Mouse (Mus musculus) small intestine, adult 10 weeks (tissue): Measurements from ENCODE around the gene Dph7. TPM values are rescaled to one million over a fixed set of nuclear protein-coding genes. Genes with fewer than 3 reads are reported as not detected.

ENCODE experiments used
- polyA plus RNA-seq: library from polyadenylated mRNA; stranded (reverse); fragments of 350-450 nt; fragmentation: Illumina TruSeq; extraction: RNeasy Lipid Tissue Mini Kit (QIAGEN cat#74804); gene quantifications from one replicate; pipeline ENCODE4 v1.2.3, GENCODE M21; 2014; ENCODE audit warnings: low replicate concordance

Gene Dph7
- 1.4 TPM for polyA plus RNA-seq

DNA sequence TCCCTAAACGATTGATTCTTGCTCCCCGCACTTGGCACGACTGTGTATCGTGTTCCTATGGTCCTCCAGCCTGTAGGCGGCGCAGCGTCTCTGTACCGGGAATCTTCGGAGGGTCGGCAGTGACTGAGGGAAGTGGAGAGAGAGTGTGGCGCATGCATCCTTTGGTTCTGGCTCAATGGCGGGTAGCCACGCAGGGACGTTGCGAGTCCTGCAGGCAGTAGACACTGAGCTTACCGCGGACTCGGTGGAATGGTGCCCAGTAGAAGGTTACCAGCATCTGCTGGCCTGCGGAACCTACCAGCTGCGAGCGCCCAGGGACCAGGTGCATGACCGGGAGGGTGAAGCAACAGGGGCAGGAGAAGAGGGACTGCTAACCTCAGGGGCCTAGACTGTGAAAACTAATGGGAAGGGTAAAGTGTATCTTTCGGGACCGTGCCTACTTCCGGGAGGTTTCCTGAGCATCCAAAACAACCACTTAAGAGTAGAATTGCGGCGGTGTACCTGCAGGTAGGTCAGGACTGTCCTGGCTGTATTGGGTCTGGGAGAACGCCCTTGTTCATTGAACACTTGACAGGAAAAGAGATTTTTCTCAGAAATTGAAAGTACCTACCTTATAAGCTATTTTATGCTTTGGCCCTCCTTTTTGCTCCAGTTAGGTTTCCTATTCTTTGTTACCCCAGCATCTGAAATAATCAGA is at the start of gene Dph7:
TSS of gene Dph7 (plus strand) at position 97 of the 697 bp plus-strand sequence.

GRCm38 (mm10) chr2:24918930-24919838 is 43.0 kb upstream of the Dph7 start, which contains the start of gene Ehmt1:
Gene Ehmt1, minus strand, starts transcription at chr2:24919614.

GRCm38 (mm10) chr2:24935057-24935796 is 27.0 kb upstream of the Dph7 start, which contains the start of gene Arrdc1:
Gene Arrdc1, minus strand, starts transcription at chr2:24935252.

DNA sequence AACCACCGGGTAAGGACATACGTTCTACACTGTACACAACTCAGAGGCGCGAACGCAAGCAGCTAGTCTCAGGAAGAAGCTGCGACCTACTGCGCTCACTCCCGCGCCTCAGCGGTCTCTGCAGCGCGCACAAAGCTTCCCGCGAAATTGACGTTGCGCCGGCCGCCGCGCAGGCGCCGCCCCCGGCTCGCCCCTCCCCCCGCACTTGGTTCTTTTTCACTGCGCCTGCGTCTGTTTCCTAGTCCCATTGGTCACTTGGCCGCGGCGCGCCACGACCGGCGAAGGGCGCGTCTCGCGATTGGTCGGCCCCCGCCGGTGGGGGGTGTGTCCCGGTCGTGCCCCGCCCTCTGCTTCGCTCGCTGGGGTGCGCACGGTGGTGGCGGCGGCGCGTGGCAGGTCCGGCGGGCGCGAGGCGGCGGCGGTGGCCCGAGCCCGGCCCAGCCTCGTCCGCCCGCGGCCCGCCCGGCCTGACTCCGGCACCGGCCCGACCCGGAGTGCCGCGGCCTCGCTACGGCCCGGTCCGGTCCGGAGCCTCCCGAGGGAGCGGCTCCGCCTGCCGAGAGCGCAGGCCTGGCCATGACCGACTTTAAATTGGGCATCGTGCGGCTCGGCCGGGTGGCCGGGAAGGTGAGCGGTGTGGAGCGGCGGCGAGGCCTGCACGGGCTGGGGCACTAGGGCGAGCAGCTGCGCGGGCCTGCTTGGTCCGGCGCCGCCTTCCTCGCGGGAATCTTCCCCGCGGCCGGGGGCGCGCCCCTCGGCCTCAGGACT is 12.6 kb upstream of the Dph7 start, which contains the start of gene Zmynd19:
TSS of gene Zmynd19 (plus strand) at position 372 of the 768 bp plus-strand sequence.

DNA sequence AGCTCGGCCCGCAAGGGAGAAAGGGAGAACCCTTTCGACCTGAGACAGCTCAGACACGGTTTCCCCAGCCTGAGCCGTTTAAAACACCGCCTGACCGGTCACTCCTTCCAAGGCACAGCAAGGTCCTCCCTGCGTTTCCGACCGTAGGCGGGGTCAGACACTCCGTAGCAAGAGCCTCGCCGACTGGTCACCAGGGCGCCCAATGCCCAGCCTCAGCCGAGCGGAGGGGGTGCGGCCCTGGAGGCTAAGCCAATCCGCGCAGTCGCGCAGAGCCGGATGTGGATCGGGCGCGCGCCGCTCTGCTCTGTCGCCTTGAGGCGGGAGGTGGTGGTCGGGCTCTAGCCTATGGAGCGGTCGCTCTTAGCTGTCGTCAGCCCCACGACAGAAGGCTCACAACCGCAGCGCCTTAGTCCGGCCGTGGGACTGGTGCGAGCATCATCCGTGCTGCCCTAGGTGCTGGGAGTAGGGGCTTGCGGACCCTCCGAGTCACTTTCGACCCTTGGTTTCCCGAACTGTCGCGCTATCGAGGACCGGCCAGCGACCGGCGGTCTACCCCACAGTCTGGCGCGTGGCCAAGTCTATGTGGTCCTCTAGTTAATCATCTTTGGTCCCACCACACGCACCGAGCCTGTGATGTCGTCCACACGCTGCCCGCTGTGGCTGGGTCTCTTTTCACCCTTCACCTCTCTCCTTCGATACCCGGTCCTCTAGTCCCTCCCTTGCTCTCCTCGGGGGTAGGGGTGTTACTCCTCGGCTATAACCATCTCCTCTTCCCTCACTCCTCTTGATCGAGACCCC is 12.9 kb downstream of the Dph7 start, which contains the start of gene Mrpl41:
TSS of gene Mrpl41 (minus strand) at position 193 of the 798 bp plus-strand sequence.

DNA sequence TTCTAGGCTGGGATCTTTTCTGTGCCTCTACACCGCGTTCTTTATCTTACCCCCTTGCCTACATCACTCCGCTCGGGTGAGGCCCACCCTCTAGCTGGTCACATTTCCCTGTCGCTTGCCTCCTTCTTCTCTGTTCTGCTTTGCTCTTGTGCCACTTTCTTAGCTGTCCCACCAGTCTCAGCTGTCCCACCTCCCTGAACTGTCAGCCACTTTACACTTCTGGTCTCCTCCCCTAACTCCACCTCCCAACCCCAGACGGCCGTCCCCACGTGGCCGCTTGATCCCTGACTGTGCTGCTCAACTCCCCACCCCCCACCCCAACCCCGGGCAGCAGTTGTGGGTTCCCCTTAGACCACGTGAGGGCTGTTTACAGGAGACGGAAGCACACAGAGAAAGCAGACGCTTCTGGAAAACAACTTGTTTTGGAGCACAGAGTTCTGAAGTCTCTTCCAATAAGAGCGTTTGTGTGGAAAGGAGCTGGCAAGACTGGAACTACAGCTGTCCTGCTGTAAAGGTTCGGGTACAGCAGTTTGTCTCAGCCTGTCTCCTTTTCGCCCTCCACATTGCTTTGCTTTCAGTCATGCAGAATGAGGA is 13.6 kb downstream of the Dph7 start, which contains the start of gene Pnpla7:
TSS of gene Pnpla7 (plus strand) at position 330 of the 594 bp plus-strand sequence.

Other genes with a start within 250 kb of the Dph7 start
- 0.19 TPM for gene Cacna1b, start 199.2 kb upstream of the Dph7 start, polyA plus RNA-seq
- gene Ehmt1, start 42.8 kb upstream of the Dph7 start, polyA plus RNA-seq, result 10.2 TPM
- gene Arrdc1, start 27.1 kb upstream of the Dph7 start, polyA plus RNA-seq, result 13.2 TPM
- 3.6 TPM for gene Zmynd19, start 12.6 kb upstream of the Dph7 start, polyA plus RNA-seq
- gene Mrpl41, start 12.7 kb downstream of the Dph7 start, polyA plus RNA-seq, result 23.6 TPM
- 2.2 TPM for gene Pnpla7, start 13.6 kb downstream of the Dph7 start, polyA plus RNA-seq
- gene Nsmf, start 92.0 kb downstream of the Dph7 start, polyA plus RNA-seq, result 1.8 TPM
- 43.1 TPM for gene Entpd8, start 117.9 kb downstream of the Dph7 start, polyA plus RNA-seq
- gene Noxa1, start 132.7 kb downstream of the Dph7 start, polyA plus RNA-seq, result not detected
- 17.8 TPM for gene Nrarp, start 218.4 kb downstream of the Dph7 start, polyA plus RNA-seq
- 2.0 TPM for gene Tor4a, start 234.5 kb downstream of the Dph7 start, polyA plus RNA-seq
- gene Nelfb, start 249.1 kb downstream of the Dph7 start, polyA plus RNA-seq, result 3.2 TPM